Mouse (Mus musculus) heart, embryonic 11.5 days (tissue): ENCODE results near the gene 4921504E06Rik. TPM values are rescaled to one million over a fixed set of nuclear protein-coding genes. Genes with fewer than 3 reads are reported as not detected.

Experiments used
- ATAC-seq: fragments of 200-750 bp; cut with Nextera tagmentation; replicated peaks from 2 replicates; pipeline ENCODE4 v1.8.0; 2017; ENCODE audit warnings: moderate library complexity; ENCODE audit not compliant: insufficient number of reproducible peaks, low FRiP score, low TSS enrichment
- H3K27ac ChIP-seq: fragments of 300-500 bp; sonication (generic); 2 replicates; pipeline ENCODE4 v1.5.1; 2014; ENCODE audit warnings: mild to moderate bottlenecking, low read depth, low read length
- H3K27me3 ChIP-seq: fragments of 300-500 bp; sonication (generic); 2 replicates; pipeline ENCODE4 v1.6.1; 2014; ENCODE audit warnings: mild to moderate bottlenecking, low read length, mixed read lengths; ENCODE audit not compliant: control insufficient read depth, insufficient read depth
- H3K36me3 ChIP-seq: fragments of 300-500 bp; sonication (generic); 2 replicates; pipeline ENCODE4 v1.6.1; 2014; ENCODE audit warnings: mild to moderate bottlenecking, low read length, moderate library complexity, mixed read lengths; ENCODE audit not compliant: control insufficient read depth, insufficient read depth
- H3K4me1 ChIP-seq: fragments of 300-500 bp; sonication (generic); 2 replicates; pipeline ENCODE4 v1.6.1; 2014; ENCODE audit warnings: low read length; ENCODE audit not compliant: control insufficient read depth, insufficient read depth
- H3K4me2 ChIP-seq: fragments of 300-500 bp; sonication (generic); 2 replicates; pipeline ENCODE4 v1.6.1; 2014; ENCODE audit warnings: mild to moderate bottlenecking, moderate library complexity
- H3K4me3 ChIP-seq: fragments of 300-500 bp; sonication (generic); 2 replicates; pipeline ENCODE4 v1.5.1; 2014; ENCODE audit warnings: low read depth, low read length
- H3K9ac ChIP-seq: fragments of 300-500 bp; sonication (generic); 2 replicates; pipeline ENCODE4 v1.6.1; 2014; ENCODE audit warnings: mild to moderate bottlenecking, low read depth, low read length, moderate library complexity
- H3K9me3 ChIP-seq: fragments of 300-500 bp; sonication (generic); replicated peaks from 2 replicates; pipeline ENCODE4 v1.6.1; 2016; ENCODE audit warnings: low read length; ENCODE audit not compliant: control insufficient read depth
- WGBS: fragments of 180-500 bp; shearing (Covaris S2); extraction: QIAGEN DNeasy Blood & Tissue Kit; methylation state at CpG from one replicate; pipeline ENCODE4 v1.1.7; 2014; ENCODE audit not compliant: insufficient replicate concordance; 5-methylcytosine and 5-hydroxymethylcytosine counted together
- polyA plus RNA-seq: library from polyadenylated mRNA; unstranded; fragments of >200 nt; fragmentation: Nextera tagmentation; extraction: Ambion mirVana; gene quantifications from 2 replicates; pipeline ENCODE4 v1.2.1, GENCODE M21; 2014

4921504E06Rik gene
- not detected in 2 replicates for polyA plus RNA-seq

DNA sequence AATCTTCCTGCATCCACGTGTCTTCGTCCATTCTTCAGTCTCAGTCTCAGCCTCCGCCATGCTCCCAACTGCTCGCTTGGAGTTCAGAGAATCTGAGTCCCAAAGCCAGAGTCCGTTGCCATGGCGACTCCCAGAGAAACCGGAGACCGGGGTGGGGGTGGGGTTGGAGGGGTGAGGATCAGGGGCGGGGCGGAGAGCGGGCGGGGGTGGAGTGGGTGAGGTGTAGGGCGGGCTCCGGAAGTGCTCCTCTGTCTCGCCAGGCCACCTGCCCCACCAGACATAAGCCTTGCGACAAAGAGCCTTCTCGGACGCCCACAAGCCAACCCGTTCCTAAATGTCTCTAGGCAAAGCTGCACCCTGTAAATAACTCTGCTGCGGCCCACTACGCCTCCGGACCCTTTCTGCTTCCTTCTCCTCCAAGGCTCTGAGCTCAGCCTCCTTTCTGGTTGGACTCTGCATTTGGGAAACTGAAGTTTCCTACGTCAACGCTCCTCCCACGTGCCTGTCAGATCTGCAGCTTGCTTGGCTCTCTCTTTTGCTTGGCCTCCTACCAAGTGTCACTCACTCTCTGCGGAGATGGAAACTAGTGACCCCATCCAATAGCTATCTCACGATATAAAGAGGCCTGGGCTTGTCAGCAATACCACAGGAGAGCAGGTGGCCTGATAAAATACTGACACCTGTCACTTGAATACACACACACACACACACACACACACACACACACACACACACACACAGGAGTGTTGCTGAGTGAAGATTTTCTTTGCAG, at the start of gene 4921504E06Rik:
TSS of gene 4921504E06Rik (minus strand) at position 94 of the 772 bp plus-strand sequence.
- H3K27ac ChIP-seq, result peak within 1 kb of the TSS; percentile 93
- peak; percentile 88 for ATAC-seq
- H3K9ac ChIP-seq, result peak within 1 kb of the TSS; percentile 54; the same call in 1 of the 2 replicates
- under 1% methylated on average over 23 of the region's 27 CpGs for WGBS
- no peaks in the 10 kb centered on the region for H3K9me3 ChIP-seq
- peaks cover 28% of the 10 kb centered on the region for H3K4me1 ChIP-seq
- H3K36me3 ChIP-seq, result no peaks in the 10 kb centered on the region
- H3K4me2 ChIP-seq, result peak within 1 kb of the TSS; percentile 69
- H3K4me3 ChIP-seq, result peak within 1 kb of the TSS; percentile 42
- H3K27me3 ChIP-seq, result no peaks in the 10 kb centered on the region

DNA sequence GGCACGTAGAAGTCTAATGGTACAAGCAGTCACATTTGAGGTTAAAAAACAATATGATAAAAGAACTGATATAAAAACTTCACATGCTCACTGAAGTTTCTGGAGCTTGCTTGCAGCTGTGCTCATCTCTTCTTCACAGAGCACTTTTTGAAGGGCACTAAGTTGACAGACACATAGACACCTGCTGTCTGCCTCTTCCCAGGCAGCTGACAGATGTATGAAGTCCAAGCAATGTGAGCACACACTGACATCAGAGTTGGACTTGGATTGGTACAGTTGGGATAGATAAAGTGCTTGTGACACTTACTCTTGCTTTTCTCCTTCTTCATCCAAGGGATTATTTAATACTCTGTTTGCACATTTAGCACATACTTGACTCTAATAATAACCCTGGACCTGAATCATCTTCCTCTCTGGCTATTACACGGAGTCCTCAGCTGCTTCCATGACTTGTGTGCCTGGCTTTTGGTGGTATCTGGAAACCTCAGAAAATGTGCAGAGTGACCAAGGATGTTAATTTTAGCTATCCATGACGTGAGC, 47.7 kb upstream of the 4921504E06Rik start:
- H3K4me2 ChIP-seq, result no peak overlapping the region
- no peaks in the 10 kb centered on the region for H3K27me3 ChIP-seq
- no peaks in the 10 kb centered on the region for H3K36me3 ChIP-seq
- H3K9me3 ChIP-seq, result no peaks in the 10 kb centered on the region
- H3K9ac ChIP-seq, result no peak overlapping the region
- no peaks in the 10 kb centered on the region for H3K4me1 ChIP-seq
- 72% methylated on average over 3 of the region's 3 CpGs for WGBS
- H3K27ac ChIP-seq, result no peak overlapping the region
- H3K4me3 ChIP-seq, result no peak overlapping the region
- ATAC-seq, result no peak

DNA sequence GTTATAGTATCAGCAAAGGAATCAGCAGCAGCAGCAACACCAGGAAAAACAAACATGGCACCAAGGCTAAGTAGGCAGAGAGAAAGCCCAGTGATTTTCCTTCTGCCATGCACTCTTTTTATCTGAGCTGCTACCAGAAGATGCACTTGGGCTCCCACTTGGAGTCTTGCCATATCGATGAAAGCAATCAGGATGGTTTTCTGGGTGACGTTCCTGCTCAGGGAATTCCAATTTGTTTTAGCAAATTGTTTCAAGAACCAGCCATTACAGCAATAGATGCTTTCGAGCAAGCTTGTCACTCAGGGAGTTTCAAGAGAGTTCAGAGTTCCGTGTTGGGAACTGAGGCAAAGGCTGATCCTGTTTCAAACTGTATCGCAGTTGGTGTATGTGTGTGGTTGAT, 47.1 kb upstream of the 4921504E06Rik start:
- no peak overlapping the region for H3K4me2 ChIP-seq
- no peaks in the 10 kb centered on the region for H3K27me3 ChIP-seq
- no peak overlapping the region for H3K4me3 ChIP-seq
- ATAC-seq, result no peak
- no peak overlapping the region for H3K27ac ChIP-seq
- H3K4me1 ChIP-seq, result no peaks in the 10 kb centered on the region
- no peaks in the 10 kb centered on the region for H3K9me3 ChIP-seq
- no peak overlapping the region for H3K9ac ChIP-seq
- 81% methylated on average over 5 of the region's 5 CpGs for WGBS
- no peaks in the 10 kb centered on the region for H3K36me3 ChIP-seq

DNA sequence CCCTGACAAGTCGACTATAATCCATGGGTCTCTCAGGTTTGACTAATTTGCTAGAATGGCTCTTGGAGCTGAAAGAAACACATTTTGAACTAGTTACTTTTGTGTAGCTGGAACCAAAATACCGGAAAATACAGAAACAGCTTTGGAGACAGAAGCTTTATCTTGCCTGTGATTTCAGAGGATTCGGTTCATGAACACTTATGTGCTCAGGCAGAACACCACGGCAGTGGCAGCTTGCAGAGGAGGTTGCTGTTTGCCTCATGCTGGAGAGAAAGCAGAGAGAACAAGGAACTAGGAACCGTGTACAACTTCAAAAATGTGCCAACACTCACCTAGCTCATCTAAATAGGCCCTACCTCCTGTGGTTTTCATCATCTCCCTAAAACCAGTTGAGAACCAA, 46.1 kb upstream of the 4921504E06Rik start:
- Histone ChIP-seq H3K4me3 (no peak overlapping the region), H3K4me1 (no peaks in the 10 kb centered on the region), H3K9ac (no peak overlapping the region), H3K36me3 (no peaks in the 10 kb centered on the region), H3K27ac (no peak overlapping the region), H3K4me2 (no peak overlapping the region), H3K27me3 (no peaks in the 10 kb centered on the region), H3K9me3 (no peaks in the 10 kb centered on the region)
- no peak for ATAC-seq
- WGBS, result 58% methylated on average over 5 of the region's 5 CpGs

DNA sequence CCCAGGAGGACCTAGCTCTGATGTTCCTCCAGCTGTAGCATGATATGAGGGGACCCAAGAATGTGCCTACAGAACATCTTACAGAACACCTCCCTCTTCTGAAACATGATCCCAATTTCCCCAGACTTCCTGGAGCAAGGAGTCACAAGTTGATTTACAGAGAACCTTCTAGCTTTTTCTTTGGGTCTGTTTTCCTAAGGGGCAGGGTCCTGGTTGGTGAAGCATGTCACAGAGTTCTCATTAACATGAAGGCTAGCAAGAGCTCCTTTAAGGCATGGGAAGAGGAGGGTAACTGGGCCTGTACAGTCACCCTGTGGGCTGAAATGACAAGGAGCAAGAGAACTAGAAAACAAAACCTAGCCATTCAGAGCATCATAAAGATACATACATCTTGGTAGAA, 43.3 kb upstream of the 4921504E06Rik start:
- Histone ChIP-seq H3K9me3 (no peaks in the 10 kb centered on the region), H3K27me3 (no peaks in the 10 kb centered on the region), H3K4me2 (no peak overlapping the region), H3K4me1 (no peaks in the 10 kb centered on the region), H3K27ac (no peak overlapping the region), H3K4me3 (no peak overlapping the region), H3K36me3 (no peaks in the 10 kb centered on the region), H3K9ac (no peak overlapping the region)
- no peak for ATAC-seq

DNA sequence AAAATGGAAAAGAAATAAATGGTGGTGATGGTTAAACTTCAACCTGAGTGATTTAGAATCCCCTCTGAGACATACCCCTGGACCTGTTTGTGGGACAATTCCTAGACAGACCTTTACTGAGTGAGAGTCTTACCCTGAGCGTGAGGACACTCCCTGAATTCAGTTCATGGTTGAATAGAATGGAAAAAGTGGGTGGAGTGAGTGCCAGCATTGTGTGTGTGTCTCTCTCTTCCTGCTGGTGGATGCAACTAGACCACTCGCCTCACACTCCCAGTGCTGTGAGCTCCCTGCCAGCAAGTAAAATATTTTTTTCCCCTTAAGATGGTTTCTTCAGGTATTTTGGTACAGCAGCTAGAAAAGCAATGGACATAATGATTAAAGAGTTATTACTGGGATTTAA, 42.7 kb upstream of the 4921504E06Rik start:
- Histone ChIP-seq H3K27ac (no peak overlapping the region), H3K4me2 (no peak overlapping the region), H3K36me3 (no peaks in the 10 kb centered on the region), H3K4me3 (no peak overlapping the region), H3K4me1 (no peaks in the 10 kb centered on the region), H3K27me3 (no peaks in the 10 kb centered on the region), H3K9ac (no peak overlapping the region), H3K9me3 (no peaks in the 10 kb centered on the region)
- WGBS, result 58% methylated on average over 2 of the region's 2 CpGs
- no peak for ATAC-seq

DNA sequence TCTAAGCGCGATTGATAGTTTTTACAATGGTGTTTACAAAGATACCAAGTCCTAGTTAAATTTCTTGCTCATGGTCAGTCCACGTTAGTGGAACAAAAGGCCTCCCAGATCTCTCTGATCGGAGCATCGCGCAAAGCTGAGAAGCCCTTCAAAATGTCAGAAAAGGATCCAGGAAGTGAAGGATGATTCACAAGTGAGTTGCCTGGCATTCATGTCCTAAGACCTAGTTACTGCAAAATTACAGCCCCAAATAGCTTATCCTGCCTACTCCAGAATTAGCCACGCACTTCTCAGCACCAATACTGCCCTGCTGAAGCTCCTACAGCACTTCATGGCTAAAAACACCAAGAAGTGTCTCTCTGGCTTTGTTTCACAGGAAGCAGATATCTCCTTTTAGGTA, 41.1 kb upstream of the 4921504E06Rik start:
- ATAC-seq, result no peak
- no peaks in the 10 kb centered on the region for H3K27me3 ChIP-seq
- H3K9me3 ChIP-seq, result no peaks in the 10 kb centered on the region
- H3K4me1 ChIP-seq, result no peaks in the 10 kb centered on the region
- no peak overlapping the region for H3K27ac ChIP-seq
- WGBS, result 76% methylated on average over 7 of the region's 7 CpGs
- no peak overlapping the region for H3K4me3 ChIP-seq
- H3K4me2 ChIP-seq, result no peak overlapping the region
- no peaks in the 10 kb centered on the region for H3K36me3 ChIP-seq
- no peak overlapping the region for H3K9ac ChIP-seq

DNA sequence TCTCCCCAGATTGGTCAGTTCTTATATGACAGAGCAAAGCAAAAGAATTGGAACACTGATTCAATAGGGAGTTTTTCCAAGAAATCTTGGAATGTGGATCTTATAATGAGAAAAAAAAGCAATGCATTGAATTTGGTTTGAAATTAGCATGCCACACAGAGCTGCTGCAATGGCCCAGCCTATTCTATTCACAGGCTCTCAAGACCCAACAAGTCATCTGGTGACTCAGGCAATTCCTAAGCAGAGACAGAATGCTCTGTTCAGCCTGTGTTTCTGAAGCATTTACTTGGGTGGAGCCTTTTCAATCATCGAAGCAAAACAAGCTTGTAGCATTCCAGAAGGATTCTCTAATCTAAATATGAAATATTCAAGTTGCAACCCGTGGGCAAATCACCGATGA, 26.1 kb upstream of the 4921504E06Rik start:
- WGBS, result 79% methylated on average over 3 of the region's 3 CpGs
- no peak for ATAC-seq
- Histone ChIP-seq H3K27ac (no peak overlapping the region), H3K9me3 (no peaks in the 10 kb centered on the region), H3K4me1 (no peaks in the 10 kb centered on the region), H3K4me2 (no peak overlapping the region), H3K36me3 (no peaks in the 10 kb centered on the region), H3K4me3 (no peak overlapping the region), H3K9ac (no peak overlapping the region), H3K27me3 (no peaks in the 10 kb centered on the region)

DNA sequence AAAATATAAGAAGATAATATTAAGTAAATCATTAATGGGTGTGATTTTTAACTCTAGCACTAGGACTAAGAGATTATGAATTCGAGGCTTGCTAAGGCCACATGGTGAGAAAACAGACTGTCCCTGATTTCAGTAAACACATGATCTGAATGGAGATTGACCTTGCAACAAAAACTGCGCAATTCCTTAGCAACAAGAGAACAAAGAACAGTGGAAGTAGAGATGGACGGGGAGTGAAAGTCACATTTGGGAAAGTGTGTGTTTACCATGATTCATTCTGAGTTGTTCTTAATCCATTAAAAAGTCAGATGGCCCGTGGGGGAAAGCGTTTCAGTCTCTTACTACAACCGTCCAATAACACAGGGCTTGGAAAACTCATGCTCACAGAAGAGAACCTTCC, 25.5 kb upstream of the 4921504E06Rik start:
- no peak overlapping the region for H3K4me2 ChIP-seq
- H3K4me3 ChIP-seq, result no peak overlapping the region
- no peaks in the 10 kb centered on the region for H3K9me3 ChIP-seq
- H3K9ac ChIP-seq, result no peak overlapping the region
- H3K36me3 ChIP-seq, result no peaks in the 10 kb centered on the region
- no peaks in the 10 kb centered on the region for H3K4me1 ChIP-seq
- no peaks in the 10 kb centered on the region for H3K27me3 ChIP-seq
- ATAC-seq, result no peak
- 73% methylated on average over 6 of the region's 6 CpGs for WGBS
- H3K27ac ChIP-seq, result no peak overlapping the region
